Mouse (Mus musculus) lung, adult 2 months (tissue): ENCODE results near the gene Zfp444.

Experiments used
- CTCF ChIP-seq: fragments of 200-500 bp; IDR thresholded peaks from 2 replicates; pipeline ENCODE4 v1.5.1; 2011; ENCODE audit warnings: mild to moderate bottlenecking, low read length, control low read depth; ENCODE audit not compliant: insufficient read depth
- POLR2A ChIP-seq: fragments of 200-500 bp; IDR thresholded peaks from 2 replicates; pipeline ENCODE4 v1.6.1; 2011; ENCODE audit warnings: low read depth, mild to moderate bottlenecking, control low read depth, low read length, borderline replicate concordance; ENCODE audit errors: extremely low read depth

DNA sequence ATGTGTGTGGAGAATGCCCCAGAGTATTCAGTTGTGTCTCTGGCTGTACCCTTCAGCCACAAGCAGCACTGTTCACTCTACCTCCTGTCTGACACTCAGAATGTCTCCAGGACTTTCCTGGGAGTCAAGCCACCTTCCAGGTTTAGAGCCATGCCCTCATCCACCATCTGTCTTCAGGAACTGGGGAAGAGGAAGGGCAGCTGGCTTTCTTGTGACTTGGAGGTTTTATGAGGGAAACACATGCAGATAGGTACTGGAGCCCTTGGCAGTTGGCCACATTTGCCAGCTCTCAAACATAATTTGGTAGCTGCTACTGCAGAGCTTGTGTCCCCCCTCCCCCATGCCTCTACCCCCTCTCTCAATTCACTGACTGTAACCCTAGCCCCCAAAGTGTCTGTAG, 7.0 kb downstream of the Zfp444 start:
- TF ChIP-seq CTCF = no peak
- no peak for TF ChIP-seq POLR2A
